Mouse (Mus musculus): ENCODE data around the gene Rtn4rl1. TPM values are rescaled to one million over a fixed set of nuclear protein-coding genes. Genes with fewer than 3 reads are reported as not detected.
A peak's percentile ranks its signal among the peaks of the same experiment; 100 is the strongest.

Gene Rtn4rl1
- polyA plus RNA-seq, 1 experiment from 2014 or later, result 2.6 TPM

DNA sequence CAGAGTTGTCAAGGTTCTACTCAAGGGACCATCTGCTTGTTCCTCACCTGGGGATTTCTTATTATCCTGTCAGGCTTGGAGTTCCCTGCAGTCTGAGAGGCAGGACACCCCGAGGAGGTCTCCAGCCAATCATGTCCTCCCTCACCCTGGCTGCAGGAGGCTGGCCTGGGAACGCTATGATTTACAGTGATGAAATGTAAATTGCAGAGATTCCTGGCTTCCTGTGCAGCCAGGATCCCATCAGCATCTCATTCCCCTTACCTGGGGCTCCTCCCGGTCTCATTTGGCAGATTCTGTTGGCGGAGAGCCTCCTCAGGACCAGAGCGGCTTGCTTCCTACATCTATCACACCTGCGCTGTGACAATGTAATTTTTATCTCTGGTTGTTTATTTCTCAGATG is 35.7 kb downstream of the Rtn4rl1 start:
- WGBS, result 86% methylated on average over 6 of the region's 6 CpGs

DNA sequence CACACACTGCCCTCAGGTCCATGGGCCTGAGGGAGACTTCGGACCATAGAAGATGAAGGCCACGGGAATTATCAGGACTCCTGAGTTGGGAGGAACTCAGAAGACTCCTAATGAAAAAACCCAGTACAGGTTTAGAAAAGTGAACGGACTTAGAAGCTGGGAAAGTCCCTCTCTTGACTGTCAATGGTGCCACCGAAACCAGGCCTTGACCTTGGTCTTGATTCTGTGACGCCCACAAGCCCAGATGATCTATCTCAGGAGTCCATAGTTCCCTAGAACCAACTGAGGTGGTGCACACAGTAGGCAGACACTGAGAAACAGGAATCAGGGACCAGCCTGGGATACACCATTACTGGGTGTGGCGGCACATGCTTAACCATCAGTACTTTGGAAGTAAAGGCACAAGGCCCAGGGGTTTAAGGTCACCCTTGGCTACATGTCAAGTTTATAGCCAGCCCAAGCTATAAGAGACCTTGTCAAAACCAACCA is 36.7 kb downstream of the Rtn4rl1 start:
- WGBS, result 97% methylated on average over 6 of the region's 6 CpGs
- peaks cover 19% of the 10 kb centered on the region for H3K4me1 ChIP-seq
- ATAC-seq, result no peak
- peaks cover 17% of the 10 kb centered on the region for H3K27me3 ChIP-seq
- no peak overlapping the region for H3K4me3 ChIP-seq
- H3K36me3 ChIP-seq (ENCODE audit: poor library complexity, severe bottlenecking), result no peaks in the 10 kb centered on the region
- H3K9ac ChIP-seq, result no peak overlapping the region
- H3K9me3 ChIP-seq (replicated peaks), result no peaks in the 10 kb centered on the region
- no peak overlapping the region for H3K27ac ChIP-seq
- no peak overlapping the region for H3K4me2 ChIP-seq

More for the DNA sequence above, 35.7 kb downstream of the Rtn4rl1 start:
- Histone ChIP-seq H3K4me1 (peaks cover 11% of the 10 kb centered on the region), H3K9ac (no peak overlapping the region), H3K27ac (no peak overlapping the region), H3K36me3 (ENCODE audit: poor library complexity, severe bottlenecking) (no peaks in the 10 kb centered on the region), H3K4me3 (no peak overlapping the region), H3K4me2 (no peak overlapping the region), H3K27me3 (peaks cover 8% of the 10 kb centered on the region), H3K9me3 (replicated peaks) (no peaks in the 10 kb centered on the region)
- ATAC-seq, result no peak

DNA sequence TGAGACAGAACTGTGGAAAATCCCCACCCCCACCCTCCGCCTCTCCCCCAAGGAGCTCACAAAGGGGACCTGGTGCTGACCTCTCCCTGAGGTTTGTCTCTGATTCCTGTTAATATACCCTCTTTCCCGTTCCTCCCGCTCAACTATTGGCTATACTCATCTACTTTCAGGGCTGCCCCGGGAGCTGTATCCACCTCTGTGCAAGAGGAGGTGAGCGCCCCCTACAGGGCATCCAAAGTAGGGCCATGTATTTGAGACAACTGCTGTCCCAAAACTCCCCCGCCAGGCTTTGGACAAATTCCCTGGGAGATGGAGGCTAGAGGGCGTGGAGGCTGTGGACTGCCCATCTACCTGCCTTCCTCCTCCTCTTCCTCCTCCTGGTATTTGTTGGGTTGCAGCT is 38.2 kb downstream of the Rtn4rl1 start:
- Histone ChIP-seq H3K9me3 (replicated peaks) (no peaks in the 10 kb centered on the region), H3K4me1 (peaks cover 19% of the 10 kb centered on the region), H3K27ac (no peak overlapping the region), H3K36me3 (ENCODE audit: poor library complexity, severe bottlenecking) (no peaks in the 10 kb centered on the region), H3K4me2 (0 out of 2 replicates have a peak overlapping the region, but pooled peaks have one; percentile 15), H3K4me3 (no peak overlapping the region), H3K27me3 (peaks cover 26% of the 10 kb centered on the region), H3K9ac (no peak overlapping the region)
- no peak for ATAC-seq
- 4% methylated on average over 7 of the region's 7 CpGs for WGBS

DNA sequence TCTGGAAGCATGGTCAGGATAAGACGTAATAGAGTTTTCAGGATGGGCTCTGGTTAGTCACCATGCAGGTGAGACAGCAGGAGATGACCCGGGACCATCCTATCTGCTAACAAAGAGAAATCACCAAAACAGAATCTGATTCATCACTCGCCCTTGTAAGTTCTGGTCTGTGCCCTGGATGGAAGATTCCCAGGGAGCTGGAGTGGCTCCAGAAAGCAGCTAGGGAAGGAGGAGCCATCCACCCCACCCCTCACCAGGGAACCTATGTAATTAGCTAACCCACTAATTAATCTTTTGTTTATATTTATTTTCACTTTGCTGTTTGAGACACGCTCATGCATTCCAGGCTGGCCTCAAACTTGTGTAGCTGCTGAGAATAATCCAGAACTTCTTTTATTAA is 38.9 kb downstream of the Rtn4rl1 start:
- Histone ChIP-seq H3K4me1 (peaks cover 19% of the 10 kb centered on the region), H3K36me3 (ENCODE audit: poor library complexity, severe bottlenecking) (no peaks in the 10 kb centered on the region), H3K27me3 (peaks cover 26% of the 10 kb centered on the region), H3K9ac (no peak overlapping the region), H3K9me3 (replicated peaks) (no peaks in the 10 kb centered on the region), H3K4me2 (no peak overlapping the region), H3K4me3 (no peak overlapping the region), H3K27ac (no peak overlapping the region)
- 66% methylated on average over 4 of the region's 4 CpGs for WGBS
- ATAC-seq, result no peak

DNA sequence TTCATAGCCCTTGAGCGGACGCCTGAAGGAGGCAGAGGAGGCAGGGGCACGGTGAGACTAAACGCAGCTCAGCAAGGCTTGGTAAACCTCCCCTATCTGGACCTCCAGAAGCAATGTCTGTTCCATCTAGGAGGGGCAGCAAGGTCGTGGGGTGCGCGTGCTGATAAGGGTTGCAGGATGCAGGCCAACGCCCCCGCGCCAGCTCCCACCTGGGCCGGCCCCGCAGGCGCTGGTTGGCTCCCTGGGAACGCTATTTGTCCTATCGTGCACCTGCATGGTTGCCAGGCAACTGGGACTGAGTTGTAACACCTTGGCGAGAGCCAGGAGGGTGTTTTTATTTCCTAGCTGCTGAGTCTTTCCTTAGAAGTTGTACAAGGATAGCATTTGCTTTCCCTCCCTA is 41.2 kb downstream of the Rtn4rl1 start:
- ATAC-seq, result no peak
- WGBS, result 9% methylated on average over 16 of the region's 16 CpGs
- peak overlapping the region; percentile 33 for H3K4me2 ChIP-seq

DNA sequence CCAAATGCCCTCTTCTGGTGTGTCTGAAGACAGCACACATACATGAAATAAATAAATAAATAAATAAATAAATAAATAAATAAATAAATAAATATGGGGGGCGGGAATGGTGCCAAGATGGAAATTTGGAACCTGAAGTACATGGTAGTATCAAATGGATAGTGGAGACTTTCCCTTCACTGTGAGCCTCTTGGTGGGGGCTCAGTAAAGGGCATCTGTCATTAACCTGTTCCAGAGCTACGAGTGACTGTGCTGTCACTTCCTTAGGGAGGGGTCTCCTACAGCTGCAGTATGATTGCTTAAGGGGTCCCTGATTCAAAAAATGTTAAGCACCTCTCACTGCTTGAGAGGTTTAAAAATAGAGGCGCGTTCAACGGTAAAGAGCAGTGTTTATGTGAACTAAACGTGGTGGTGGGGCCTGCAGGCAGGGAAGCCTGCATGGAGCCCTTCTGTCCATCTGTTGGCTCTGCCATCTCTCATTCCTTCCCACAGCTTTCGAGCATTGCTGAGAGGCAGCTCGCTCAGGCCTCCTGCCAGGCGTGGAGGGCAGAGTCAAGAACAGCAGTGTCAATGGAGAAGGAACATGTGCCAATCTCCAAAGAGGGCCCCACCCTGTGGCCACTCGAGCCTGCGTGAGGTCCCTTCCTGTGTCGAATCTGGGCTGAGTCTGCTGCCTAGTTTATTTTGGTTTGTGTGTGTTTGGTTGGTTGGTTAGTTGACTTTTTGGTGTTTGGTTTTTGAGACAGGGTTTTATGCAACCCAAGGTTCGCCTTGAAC is 46.8 kb downstream of the Rtn4rl1 start:
- peaks cover 8% of the 10 kb centered on the region for H3K4me1 ChIP-seq
- H3K4me3 ChIP-seq, result no peak overlapping the region
- H3K9me3 ChIP-seq (replicated peaks), result no peaks in the 10 kb centered on the region
- no peak overlapping the region for H3K4me2 ChIP-seq
- H3K27ac ChIP-seq, result no peak overlapping the region
- peaks cover 8% of the 10 kb centered on the region; the same call in 1 of the 2 replicates for H3K27me3 ChIP-seq
- no peak for ATAC-seq
- 80% methylated on average over 13 of the region's 13 CpGs for WGBS
- no peaks in the 10 kb centered on the region for H3K36me3 ChIP-seq (ENCODE audit: poor library complexity, severe bottlenecking)
- H3K9ac ChIP-seq, result no peak overlapping the region

More for the DNA sequence above, 41.2 kb downstream of the Rtn4rl1 start:
- Histone ChIP-seq H3K4me3 (no peak overlapping the region), H3K36me3 (ENCODE audit: poor library complexity, severe bottlenecking) (no peaks in the 10 kb centered on the region), H3K27me3 (peaks cover 26% of the 10 kb centered on the region), H3K4me1 (peaks cover 19% of the 10 kb centered on the region), H3K9me3 (replicated peaks) (no peaks in the 10 kb centered on the region), H3K27ac (no peak overlapping the region), H3K9ac (no peak overlapping the region)

DNA sequence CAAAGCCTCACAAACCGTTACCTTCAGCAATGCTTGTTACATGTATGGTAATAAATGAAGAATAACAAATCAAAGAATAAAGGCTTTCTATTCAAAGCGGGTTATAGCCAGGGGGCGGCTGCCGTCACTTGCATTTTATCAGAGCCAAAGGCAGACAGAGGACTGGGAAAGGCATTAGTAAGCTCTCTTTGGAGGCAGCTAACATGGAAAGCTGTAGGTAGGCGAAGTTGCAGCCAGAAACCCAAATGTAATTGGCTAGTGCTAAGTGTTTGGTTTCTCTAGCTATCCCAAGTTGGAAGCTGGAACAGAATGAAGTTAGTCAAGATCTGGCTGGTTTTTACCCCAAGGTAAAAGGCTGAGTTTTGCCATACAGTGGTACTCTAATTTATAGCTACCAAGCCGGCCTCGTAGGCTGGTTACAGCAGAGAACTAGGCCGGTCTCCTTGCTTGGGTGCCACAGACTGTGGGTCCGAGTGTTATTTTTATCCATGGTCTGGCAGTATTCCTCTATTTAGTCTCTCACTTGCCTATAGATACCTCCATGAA is 49.2 kb downstream of the Rtn4rl1 start:
- H3K27ac ChIP-seq, result no peak overlapping the region
- H3K9ac ChIP-seq, result no peak overlapping the region
- H3K9me3 ChIP-seq (replicated peaks), result no peaks in the 10 kb centered on the region
- WGBS, result 83% methylated on average over 9 of the region's 9 CpGs
- no peak overlapping the region for H3K4me3 ChIP-seq
- no peak overlapping the region for H3K4me2 ChIP-seq
- H3K36me3 ChIP-seq (ENCODE audit: poor library complexity, severe bottlenecking), result no peaks in the 10 kb centered on the region
- no peaks in the 10 kb centered on the region for H3K27me3 ChIP-seq
- ATAC-seq, result no peak
- peaks cover 19% of the 10 kb centered on the region for H3K4me1 ChIP-seq

DNA sequence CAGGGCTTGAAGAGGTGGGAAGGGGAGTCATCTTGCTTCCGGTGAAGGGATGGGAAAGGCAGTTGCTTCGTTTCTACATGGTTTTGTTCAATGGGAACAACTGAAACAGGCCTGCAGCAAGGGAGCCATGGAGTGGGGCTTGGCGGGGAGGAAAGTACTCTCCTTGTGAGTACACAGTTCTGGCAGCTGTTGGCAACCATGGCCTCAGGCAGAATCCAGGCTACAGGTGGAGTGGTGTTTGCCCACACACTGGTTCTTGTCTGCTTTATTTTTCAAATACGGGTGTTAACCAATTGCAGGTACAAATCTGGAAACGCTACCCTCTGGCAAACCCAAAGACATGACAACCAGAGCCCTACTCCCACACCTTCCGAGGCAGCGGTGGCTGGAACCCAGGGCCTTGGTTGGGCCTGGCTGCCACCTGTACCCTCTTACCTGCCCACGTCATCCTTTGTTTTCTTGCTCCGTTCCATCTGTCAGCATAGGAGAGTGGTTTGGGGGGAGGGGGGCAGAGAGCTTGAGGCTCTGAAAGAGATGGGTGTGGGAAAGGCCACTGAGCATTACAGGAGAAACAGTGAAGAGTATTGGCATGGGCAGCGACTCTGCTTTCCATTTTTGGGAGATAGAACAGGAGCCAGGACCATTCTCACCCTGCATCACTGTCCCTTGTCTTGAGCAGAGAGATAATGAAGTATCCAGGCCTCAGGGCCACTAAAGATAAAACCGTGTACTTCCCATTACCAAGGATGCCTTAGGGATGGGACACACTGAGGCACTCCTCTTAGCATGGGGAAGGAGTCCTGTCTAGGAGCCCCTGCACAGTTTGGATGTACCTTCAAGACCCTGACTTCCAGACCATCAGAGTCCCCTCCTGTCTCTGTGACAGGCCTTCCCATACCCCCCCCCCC is 51.0 kb downstream of the Rtn4rl1 start:
- no peak overlapping the region for H3K4me3 ChIP-seq
- H3K9ac ChIP-seq, result no peak overlapping the region
- H3K27me3 ChIP-seq, result no peaks in the 10 kb centered on the region
- peaks cover 19% of the 10 kb centered on the region for H3K4me1 ChIP-seq
- no peak overlapping the region for H3K4me2 ChIP-seq
- no peaks in the 10 kb centered on the region for H3K36me3 ChIP-seq (ENCODE audit: poor library complexity, severe bottlenecking)
- no peak overlapping the region for H3K27ac ChIP-seq
- H3K9me3 ChIP-seq (replicated peaks), result no peaks in the 10 kb centered on the region
- no peak for ATAC-seq
- WGBS, result 86% methylated on average over 11 of the region's 11 CpGs

DNA sequence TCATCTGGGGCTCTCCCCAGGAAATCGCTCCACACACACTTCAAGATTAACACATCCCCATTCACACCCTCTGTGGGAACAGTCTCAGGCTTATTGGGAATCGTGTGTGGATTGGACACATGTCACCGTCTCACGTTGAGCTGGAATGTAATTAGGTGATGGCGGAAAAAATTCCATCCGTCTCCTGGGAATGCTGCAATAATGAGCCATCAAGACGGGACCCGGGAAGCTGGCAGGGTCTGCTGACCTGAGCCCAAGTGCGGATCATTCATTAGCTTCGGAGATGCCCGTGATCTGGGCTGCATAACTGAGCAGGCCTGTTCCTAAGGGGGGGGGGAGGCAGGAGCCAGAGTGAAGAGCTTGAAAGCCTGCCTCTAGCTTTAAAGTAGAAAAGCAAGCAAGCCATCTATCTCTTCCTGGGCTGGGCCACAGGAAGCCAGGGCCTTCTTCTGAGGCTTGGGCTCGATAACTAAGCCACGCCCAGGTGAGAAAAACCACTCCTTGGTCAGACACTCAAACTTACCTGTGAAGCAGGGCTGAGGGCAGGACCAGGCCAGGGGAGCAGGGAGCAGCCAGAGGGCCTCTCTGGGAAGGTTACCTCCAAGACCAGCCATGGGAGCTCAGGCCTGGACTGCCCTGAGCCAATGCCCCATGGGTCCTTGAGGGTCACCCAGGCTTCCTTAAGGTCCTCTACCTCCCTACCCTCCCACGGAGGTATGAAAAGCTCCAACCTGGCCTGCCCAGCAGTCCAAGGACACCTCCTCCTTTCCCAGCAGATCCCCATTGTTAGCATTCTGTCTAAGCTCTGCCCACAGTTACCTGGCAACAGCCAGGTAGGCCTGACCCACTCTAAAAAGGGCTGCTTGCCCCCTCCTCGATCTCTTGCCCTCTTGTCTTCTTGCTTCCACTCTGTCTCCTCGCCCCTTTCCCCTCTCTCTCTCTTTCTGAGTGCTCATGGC is 52.1 kb downstream of the Rtn4rl1 start:
- Histone ChIP-seq H3K9ac (no peak overlapping the region), H3K4me3 (no peak overlapping the region), H3K4me2 (no peak overlapping the region), H3K36me3 (ENCODE audit: poor library complexity, severe bottlenecking) (no peaks in the 10 kb centered on the region), H3K4me1 (peaks cover 19% of the 10 kb centered on the region), H3K27ac (no peak overlapping the region), H3K27me3 (no peaks in the 10 kb centered on the region), H3K9me3 (replicated peaks) (no peaks in the 10 kb centered on the region)
- ATAC-seq, result peak; percentile 24; the same call in 1 of the 2 replicates
- 37% methylated on average over 16 of the region's 16 CpGs for WGBS

DNA sequence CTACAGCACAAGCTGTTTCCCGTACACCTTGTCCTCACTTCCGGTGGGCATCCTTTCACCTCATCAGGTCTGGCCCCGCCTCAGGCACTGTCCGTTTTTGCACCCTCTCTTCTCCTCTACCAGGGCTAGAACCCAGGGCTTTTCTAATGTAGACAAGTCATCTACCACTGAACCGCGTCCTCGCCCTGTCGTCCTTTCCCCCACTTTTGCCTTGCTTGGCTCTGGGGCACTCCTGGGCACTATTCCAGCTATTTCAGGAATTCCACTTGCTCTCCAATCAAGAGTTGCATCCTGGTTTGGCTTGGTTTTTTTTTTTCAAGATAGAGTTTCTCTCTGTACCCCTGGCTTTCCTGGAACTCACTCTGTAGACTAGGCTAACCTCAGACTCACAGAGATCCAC is 53.0 kb downstream of the Rtn4rl1 start:
- Histone ChIP-seq H3K27ac (no peak overlapping the region), H3K9ac (no peak overlapping the region), H3K36me3 (ENCODE audit: poor library complexity, severe bottlenecking) (no peaks in the 10 kb centered on the region), H3K4me1 (peaks cover 19% of the 10 kb centered on the region), H3K4me2 (no peak overlapping the region), H3K9me3 (replicated peaks) (no peaks in the 10 kb centered on the region), H3K27me3 (no peaks in the 10 kb centered on the region), H3K4me3 (no peak overlapping the region)
- ATAC-seq, result no peak
- 90% methylated on average over 8 of the region's 8 CpGs for WGBS

DNA sequence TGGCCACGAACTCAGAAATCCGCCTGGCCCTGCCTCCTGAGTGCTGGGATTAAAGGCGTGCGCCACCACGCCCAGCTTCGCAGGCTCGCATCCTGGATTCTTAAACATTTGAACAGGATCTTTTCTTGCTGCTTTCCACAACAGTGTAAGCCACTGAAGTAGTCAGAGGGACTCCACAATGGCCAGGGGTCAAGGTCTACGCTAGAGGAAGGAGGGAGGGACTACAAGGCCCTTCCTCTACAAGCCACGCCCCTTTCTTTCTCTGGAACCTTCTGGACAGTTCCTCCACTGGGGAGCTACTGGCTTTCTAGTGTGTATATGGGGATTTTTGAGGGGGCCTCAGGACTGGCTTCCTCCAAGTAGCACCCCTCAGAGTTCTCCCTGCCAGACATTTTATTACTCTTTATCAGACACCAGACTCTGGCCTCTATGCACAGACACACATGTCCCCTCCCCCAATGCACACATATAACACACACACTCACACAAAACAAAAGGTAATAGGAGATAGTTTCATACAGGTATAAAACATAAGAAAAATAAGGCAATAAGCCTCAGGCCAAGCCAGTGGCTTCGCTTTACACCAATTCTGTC is 53.7 kb downstream of the Rtn4rl1 start:
- H3K9me3 ChIP-seq (replicated peaks), result no peaks in the 10 kb centered on the region
- ATAC-seq, result no peak
- H3K27ac ChIP-seq, result no peak overlapping the region
- H3K27me3 ChIP-seq, result no peaks in the 10 kb centered on the region
- 87% methylated on average over 10 of the region's 10 CpGs for WGBS
- H3K36me3 ChIP-seq (ENCODE audit: poor library complexity, severe bottlenecking), result no peaks in the 10 kb centered on the region
- no peak overlapping the region for H3K9ac ChIP-seq
- H3K4me1 ChIP-seq, result peaks cover 19% of the 10 kb centered on the region
- no peak overlapping the region for H3K4me2 ChIP-seq
- H3K4me3 ChIP-seq, result no peak overlapping the region

All from forebrain, embryonic 13.5 days (tissue).